Mouse (Mus musculus): ENCODE data around the gene Fhl5. TPM values are rescaled to one million over a fixed set of nuclear protein-coding genes. Genes with fewer than 3 reads are reported as not detected.
"Not testable (repeated sequence)": the region's sequence is repeated elsewhere in the genome, so short reads cannot be mapped to it uniquely, and the experiment has no call there.

The Fhl5 gene
- polyA plus RNA-seq, 1 experiment = 0.19 TPM

DNA sequence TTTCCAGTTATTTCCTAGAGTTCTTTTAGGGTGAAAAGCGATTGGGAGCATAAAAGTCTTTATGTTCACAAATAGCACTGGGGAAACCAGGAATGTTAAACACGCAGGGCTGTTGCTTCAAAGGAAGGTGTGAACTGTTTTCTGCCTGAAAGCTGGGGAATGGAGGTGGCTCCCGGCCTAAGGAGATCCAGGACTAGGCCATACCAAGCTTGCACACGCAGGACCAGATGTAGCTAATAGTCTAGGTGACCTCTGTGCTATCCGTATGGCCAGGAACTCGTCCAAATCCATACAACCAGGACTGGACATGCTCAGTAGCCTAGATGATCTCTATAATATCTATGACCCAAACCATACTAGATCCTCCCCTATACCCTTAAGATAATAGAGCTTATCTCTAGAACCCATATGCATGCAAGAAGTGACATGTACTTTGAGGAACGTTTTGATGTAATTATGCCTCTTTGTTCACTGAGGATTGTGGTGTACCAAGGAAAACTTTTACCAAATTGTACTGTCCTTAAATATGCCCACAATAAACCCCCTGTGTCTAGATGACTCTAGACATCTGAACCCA is 15.2 kb upstream of the Fhl5 start:
- Histone ChIP-seq H3K27ac (ENCODE audit: insufficient read depth, low read length) (no peak overlapping the region), H3K36me3 (ENCODE audit: control insufficient read depth, insufficient read depth, low read length) (peaks cover 19% of the 10 kb centered on the region), H3K27me3 (ENCODE audit: control insufficient read depth, insufficient read depth, low read length) (no peaks in the 10 kb centered on the region), H3K4me3 (ENCODE audit: extremely low read depth, insufficient read depth, insufficient read length) (no peak overlapping the region), H3K4me1 (ENCODE audit: control insufficient read depth, insufficient read depth, insufficient read length) (no peaks in the 10 kb centered on the region)
- DNase-seq (ENCODE audit: low read depth in 1 of 2, low spot score in 2 of 2) = no peak
- TF ChIP-seq CTCF (IDR thresholded peaks at IDR 0.05; ENCODE audit: extremely low read depth, insufficient read depth, insufficient read length, insufficient replicate concordance) (no peak), POLR2A (IDR thresholded peaks at IDR 0.05; ENCODE audit: low read depth, low read length) (no peak)
- 90% methylated on average over 7 of the region's 7 CpGs for WGBS

- not testable (repeated sequence) for DNase-seq (ENCODE audit: low read depth in 1 of 2, low spot score in 2 of 2)
These were observed 7.0 kb downstream of the Fhl5 start for GRCm38 (mm10) chr4:25235663-25236062.

DNA sequence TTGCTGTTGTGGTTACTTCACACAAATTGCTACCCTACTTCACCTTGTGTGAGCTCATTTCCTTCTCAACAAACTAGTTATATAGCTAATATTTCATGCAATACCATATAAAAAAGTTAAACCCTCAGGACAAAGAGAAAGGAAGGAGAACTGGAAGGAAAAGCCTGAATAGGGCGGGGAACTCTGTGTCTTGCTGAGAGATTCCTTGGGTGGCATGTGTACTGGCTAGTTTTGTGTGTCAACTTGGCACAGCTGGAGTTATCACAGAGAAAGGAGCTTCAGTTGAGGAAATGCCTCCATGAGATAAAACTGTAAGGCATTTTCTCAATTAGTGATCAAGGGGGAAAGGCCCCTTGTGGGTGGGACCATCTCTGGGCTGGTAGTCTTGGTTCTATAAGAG is 8.9 kb downstream of the Fhl5 start:
- H3K4me3 ChIP-seq (ENCODE audit: extremely low read depth, insufficient read depth, insufficient read length); H3K27ac ChIP-seq (ENCODE audit: insufficient read depth, low read length); H3K4me1 ChIP-seq (ENCODE audit: control insufficient read depth, insufficient read depth, insufficient read length); H3K36me3 ChIP-seq (ENCODE audit: control insufficient read depth, insufficient read depth, low read length); H3K27me3 ChIP-seq (ENCODE audit: control insufficient read depth, insufficient read depth, low read length); DNase-seq (ENCODE audit: low read depth in 1 of 2, low spot score in 2 of 2): not testable (repeated sequence)
- WGBS = 89% methylated on average over 1 of the region's 1 CpGs

More at GRCm38 (mm10) chr4:25235663-25236062, 7.0 kb downstream of the Fhl5 start:
- not testable (repeated sequence) for H3K4me1 ChIP-seq (ENCODE audit: control insufficient read depth, insufficient read depth, insufficient read length); H3K4me3 ChIP-seq (ENCODE audit: extremely low read depth, insufficient read depth, insufficient read length); H3K36me3 ChIP-seq (ENCODE audit: control insufficient read depth, insufficient read depth, low read length); H3K27me3 ChIP-seq (ENCODE audit: control insufficient read depth, insufficient read depth, low read length); H3K27ac ChIP-seq (ENCODE audit: insufficient read depth, low read length)
- WGBS = 89% methylated on average over 1 of the region's 1 CpGs

DNA sequence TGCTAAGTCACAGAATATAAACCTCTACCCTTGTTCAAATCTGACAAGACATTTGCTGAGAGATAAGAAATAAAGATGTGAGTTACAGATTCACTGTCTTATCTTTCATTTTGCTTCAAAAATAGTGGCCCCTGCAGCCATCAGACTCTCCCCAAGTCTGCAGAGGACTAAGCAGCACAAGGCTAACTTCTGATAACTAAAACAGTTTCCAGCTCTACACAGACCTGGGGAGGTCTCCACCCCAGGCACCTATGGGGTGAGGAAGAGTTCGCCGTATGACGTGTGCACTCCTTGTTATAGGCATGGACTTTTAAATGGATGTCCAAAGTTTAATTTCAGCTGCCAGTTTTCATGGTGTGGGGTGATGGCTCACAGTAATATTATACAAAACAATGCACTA is 10.1 kb downstream of the Fhl5 start:
- no peak for TF ChIP-seq POLR2A (IDR thresholded peaks at IDR 0.05; ENCODE audit: low read depth, low read length)
- no peak for TF ChIP-seq CTCF (IDR thresholded peaks at IDR 0.05; ENCODE audit: extremely low read depth, insufficient read depth, insufficient read length, insufficient replicate concordance)
- Histone ChIP-seq H3K4me3 (ENCODE audit: extremely low read depth, insufficient read depth, insufficient read length) (no peak overlapping the region), H3K27ac (ENCODE audit: insufficient read depth, low read length) (no peak overlapping the region), H3K27me3 (ENCODE audit: control insufficient read depth, insufficient read depth, low read length) (no peaks in the 10 kb centered on the region), H3K36me3 (ENCODE audit: control insufficient read depth, insufficient read depth, low read length) (no peaks in the 10 kb centered on the region), H3K4me1 (ENCODE audit: control insufficient read depth, insufficient read depth, insufficient read length) (no peaks in the 10 kb centered on the region)
- DNase-seq (ENCODE audit: low read depth in 1 of 2, low spot score in 2 of 2) = no peak
- 96% methylated on average over 3 of the region's 3 CpGs for WGBS

- Histone ChIP-seq H3K4me3 (ENCODE audit: extremely low read depth, insufficient read depth, insufficient read length) (no peak overlapping the region), H3K36me3 (ENCODE audit: control insufficient read depth, insufficient read depth, low read length) (no peaks in the 10 kb centered on the region), H3K4me1 (ENCODE audit: control insufficient read depth, insufficient read depth, insufficient read length) (no peaks in the 10 kb centered on the region), H3K27ac (ENCODE audit: insufficient read depth, low read length) (no peak overlapping the region), H3K27me3 (ENCODE audit: control insufficient read depth, insufficient read depth, low read length) (no peaks in the 10 kb centered on the region)
- TF ChIP-seq CTCF (IDR thresholded peaks at IDR 0.05; ENCODE audit: extremely low read depth, insufficient read depth, insufficient read length, insufficient replicate concordance) (no peak), POLR2A (IDR thresholded peaks at IDR 0.05; ENCODE audit: low read depth, low read length) (no peak)
- WGBS = 50% methylated on average over 1 of the region's 1 CpGs
- no peak for DNase-seq (ENCODE audit: low read depth in 1 of 2, low spot score in 2 of 2)
These were observed 15.1 kb downstream of the Fhl5 start for GRCm38 (mm10) chr4:25227527-25227926.

DNA sequence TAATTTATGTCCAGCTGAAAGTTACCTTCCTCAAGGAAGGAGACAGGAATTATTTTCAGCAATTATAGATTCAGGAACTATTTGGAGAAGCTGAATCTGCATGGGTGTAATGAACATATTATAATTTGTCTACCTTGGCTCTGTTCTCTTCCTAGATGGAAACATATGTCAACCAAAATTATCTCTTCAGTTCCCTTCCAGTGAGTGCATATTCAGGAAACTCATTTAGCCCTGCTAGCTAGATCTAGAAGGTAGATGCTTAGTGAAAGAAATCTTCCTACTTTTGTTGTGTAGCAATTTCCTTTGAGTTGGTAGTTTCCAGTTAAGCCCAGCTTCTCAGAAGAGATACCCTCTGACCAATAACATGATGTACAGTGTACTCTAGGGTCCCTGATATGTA is 20.7 kb downstream of the Fhl5 start:
- DNase-seq (ENCODE audit: low read depth in 1 of 2, low spot score in 2 of 2) = no peak
- Histone ChIP-seq H3K36me3 (ENCODE audit: control insufficient read depth, insufficient read depth, low read length) (no peaks in the 10 kb centered on the region), H3K4me3 (ENCODE audit: extremely low read depth, insufficient read depth, insufficient read length) (no peak overlapping the region), H3K27ac (ENCODE audit: insufficient read depth, low read length) (no peak overlapping the region), H3K4me1 (ENCODE audit: control insufficient read depth, insufficient read depth, insufficient read length) (no peaks in the 10 kb centered on the region), H3K27me3 (ENCODE audit: control insufficient read depth, insufficient read depth, low read length) (no peaks in the 10 kb centered on the region)
- TF ChIP-seq CTCF (IDR thresholded peaks at IDR 0.05; ENCODE audit: extremely low read depth, insufficient read depth, insufficient read length, insufficient replicate concordance) = no peak
- TF ChIP-seq POLR2A (IDR thresholded peaks at IDR 0.05; ENCODE audit: low read depth, low read length) = no peak

DNA sequence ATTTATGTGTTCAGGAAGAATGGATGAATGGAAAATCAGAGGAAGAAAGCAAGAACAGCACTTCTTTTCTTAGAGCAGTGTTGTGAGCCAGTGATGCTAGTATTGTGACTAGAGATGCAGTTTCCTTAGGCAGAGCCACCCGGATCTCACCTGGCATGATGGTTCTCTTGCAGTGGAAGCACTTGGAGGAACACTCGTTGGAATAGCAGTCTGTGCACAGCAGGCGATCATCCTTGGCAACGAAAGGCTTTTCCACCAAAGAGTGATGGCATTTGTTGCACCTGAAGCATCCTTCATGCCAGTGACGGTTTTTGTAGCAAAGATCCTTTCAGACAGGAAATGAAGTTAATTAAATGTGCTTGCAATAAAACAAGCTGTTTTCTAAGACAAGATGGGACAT is 29.2 kb downstream of the Fhl5 start:
- TF ChIP-seq CTCF (IDR thresholded peaks at IDR 0.05; ENCODE audit: extremely low read depth, insufficient read depth, insufficient read length, insufficient replicate concordance) (no peak), POLR2A (IDR thresholded peaks at IDR 0.05; ENCODE audit: low read depth, low read length) (no peak)
- Histone ChIP-seq H3K4me3 (ENCODE audit: extremely low read depth, insufficient read depth, insufficient read length) (no peak overlapping the region), H3K4me1 (ENCODE audit: control insufficient read depth, insufficient read depth, insufficient read length) (no peaks in the 10 kb centered on the region), H3K36me3 (ENCODE audit: control insufficient read depth, insufficient read depth, low read length) (no peaks in the 10 kb centered on the region), H3K27me3 (ENCODE audit: control insufficient read depth, insufficient read depth, low read length) (no peaks in the 10 kb centered on the region), H3K27ac (ENCODE audit: insufficient read depth, low read length) (no peak overlapping the region)
- no peak for DNase-seq (ENCODE audit: low read depth in 1 of 2, low spot score in 2 of 2)
- 64% methylated on average over 5 of the region's 5 CpGs for WGBS
